Mouse (Mus musculus) adrenal gland, postnatal 4 days (tissue): ENCODE measurements around the gene Lrrc8a. TPM values are rescaled to one million over a fixed set of nuclear protein-coding genes. Genes with fewer than 3 reads are reported as not detected.

Experiments
- DNase-seq, 2 experiments: peaks; one replicate each; pipeline ENCODE4 v3.0.0; 2021 to 2022; ENCODE audit warnings: low spot score in 2 of 2, mixed read lengths in 2 of 2
- long read RNA-seq, 2 experiments: library from polyadenylated mRNA; stranded (forward); transcript quantifications; one replicate each; pipeline ENCODE4 v2.0.0; 2021
- total RNA-seq, 2 experiments: library from RNA; stranded (reverse); gene quantifications; 2 replicates each; pipeline ENCODE4 v1.2.3; 2021

Gene Lrrc8a
- total RNA-seq, result 10 to 100 TPM; 46.2 to 47.3 TPM
- long read RNA-seq, experiment 1, full-length matches to known transcripts, result 3 of 5 reads
- long read RNA-seq, experiment 1, partial matches to known transcripts, result 2 of 5 reads
- long read RNA-seq, experiment 1, other reads (novel, unspliced or antisense), result 0 of 5 reads
- long read RNA-seq, experiment 2, full-length matches to known transcripts, result 1 of 3 reads
- long read RNA-seq, experiment 2, partial matches to known transcripts, result 0 of 3 reads
- long read RNA-seq, experiment 2, other reads (novel, unspliced or antisense), result 2 of 3 reads

DNA sequence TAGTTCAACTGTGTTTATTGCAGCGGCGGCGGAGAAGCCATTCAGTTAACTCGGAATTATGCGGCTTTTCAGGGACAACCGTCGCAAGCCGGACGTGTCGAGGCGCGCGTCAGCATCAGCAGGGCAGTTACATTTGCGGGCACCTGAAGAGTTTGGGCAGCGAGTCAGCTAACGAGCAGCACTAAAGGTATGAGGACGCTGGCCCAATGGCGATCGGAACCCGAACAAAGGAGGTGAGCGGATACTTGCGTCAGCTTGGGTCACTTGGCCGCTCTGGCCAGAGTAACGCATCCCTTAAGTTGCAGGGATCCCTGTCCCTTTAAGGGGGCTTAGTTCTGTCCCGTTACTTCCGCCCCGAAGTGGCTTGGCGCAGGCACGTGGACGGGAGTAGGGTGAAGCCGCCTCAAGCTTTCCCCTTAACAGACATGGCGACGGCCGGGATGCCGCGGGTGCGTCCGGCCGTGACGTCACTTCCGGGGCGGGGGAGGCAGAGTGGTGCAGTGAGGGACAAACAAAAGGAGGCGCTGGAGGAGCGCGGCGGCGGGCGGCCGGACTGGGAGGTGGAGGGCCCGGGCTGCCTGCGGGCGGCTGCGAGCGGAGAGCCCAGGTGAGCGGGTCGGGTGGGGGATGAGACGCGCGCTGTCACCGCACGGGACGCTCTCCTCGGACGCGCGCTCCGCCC is at the start of gene Lrrc8a:
Gene Lrrc8a, plus strand, starts transcription at position 517 of the 682 bp plus-strand sequence.
- peak; percentile 100 for DNase-seq

GRCm38 (mm10) chr2:30191790-30192580 is 45.5 kb upstream of the Lrrc8a start:
- no peak for DNase-seq

GRCm38 (mm10) chr2:30194656-30195055 is 42.9 kb upstream of the Lrrc8a start:
- DNase-seq, result no peak

- DNase-seq, result no peak
These were observed 39.5 kb upstream of the Lrrc8a start for GRCm38 (mm10) chr2:30198021-30198420.

DNA sequence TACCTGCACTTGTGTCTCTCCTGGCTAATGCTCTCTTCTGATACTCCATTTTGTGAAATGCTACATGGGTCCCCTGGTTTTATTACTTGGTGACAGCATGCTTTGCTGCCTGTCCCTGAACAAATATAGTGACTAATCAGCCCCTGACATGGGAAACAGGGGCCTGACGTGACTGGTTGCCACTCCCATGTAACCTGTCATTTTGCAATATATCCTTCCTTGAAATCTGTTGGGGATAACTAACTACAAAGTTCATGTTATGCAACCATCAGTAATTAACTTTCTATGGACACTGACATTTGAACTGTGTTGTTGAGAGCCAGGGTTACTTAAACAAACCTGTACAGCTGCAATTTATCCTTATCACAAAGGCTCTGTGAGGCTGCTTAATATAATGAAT is 37.5 kb upstream of the Lrrc8a start:
- no peak for DNase-seq

- no peak for DNase-seq
These were observed 37.1 kb upstream of the Lrrc8a start for GRCm38 (mm10) chr2:30200388-30200925.

DNA sequence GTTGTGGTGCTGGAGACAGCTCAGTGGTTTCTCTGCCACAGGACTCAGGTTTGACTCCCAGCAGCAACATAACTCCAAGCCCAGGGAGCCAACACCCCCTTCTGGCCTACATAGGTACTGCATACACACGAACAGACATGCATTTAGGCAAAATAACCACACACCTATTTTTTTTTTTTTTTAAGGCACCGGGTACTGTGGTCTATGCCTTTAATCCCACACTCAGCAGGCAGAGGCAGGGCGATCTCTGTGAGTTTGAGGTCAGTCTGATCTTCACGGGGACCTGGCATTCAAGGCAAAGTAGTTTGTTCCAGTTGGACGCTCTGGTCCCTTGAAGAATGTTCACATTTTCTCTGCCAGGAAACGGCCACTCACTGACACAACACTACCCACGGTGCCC is 34.1 kb upstream of the Lrrc8a start:
- DNase-seq, result no peak

GRCm38 (mm10) chr2:30205255-30205628 is 32.3 kb upstream of the Lrrc8a start:
- no peak for DNase-seq

DNA sequence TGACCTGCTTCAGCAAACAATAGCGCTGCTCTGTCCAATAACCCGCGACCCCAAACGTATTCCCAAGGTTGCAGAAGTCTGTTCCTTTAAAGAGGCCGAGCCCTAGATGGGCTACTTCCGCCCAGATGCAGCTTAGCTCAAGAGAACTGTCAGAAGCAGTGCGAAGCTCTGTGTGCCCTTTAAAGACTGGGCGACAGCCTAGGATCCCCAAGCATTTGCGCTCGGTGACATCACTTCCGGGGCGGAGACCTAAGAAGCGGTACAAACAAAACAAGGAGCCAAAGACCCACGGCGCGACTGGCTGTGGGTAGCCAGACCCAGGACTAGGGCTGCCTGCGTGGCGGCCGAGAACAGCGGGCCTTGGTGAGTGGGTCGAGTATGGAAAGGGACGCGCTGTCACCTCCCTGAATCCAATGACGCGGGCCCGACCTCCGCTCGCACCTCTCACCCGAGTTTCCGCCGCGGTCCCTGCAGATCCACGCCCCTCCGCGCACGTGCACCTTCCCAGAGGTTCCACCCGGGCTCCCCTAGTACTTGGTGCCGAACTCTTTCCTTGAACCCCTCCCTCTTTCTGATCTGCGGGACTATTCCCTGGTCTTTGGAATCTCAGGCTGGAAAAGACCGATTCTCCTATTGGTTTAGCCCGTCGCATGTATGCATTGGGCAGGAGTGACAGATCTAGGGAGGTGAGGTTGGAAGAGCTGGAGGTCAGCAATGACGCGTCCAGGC is 31.7 kb upstream of the Lrrc8a start, which contains the start of gene Kyat1:
Gene Kyat1, minus strand, starts transcription at position 219 of the 729 bp plus-strand sequence.
- DNase-seq, result peak; percentile 67 to 85

DNA sequence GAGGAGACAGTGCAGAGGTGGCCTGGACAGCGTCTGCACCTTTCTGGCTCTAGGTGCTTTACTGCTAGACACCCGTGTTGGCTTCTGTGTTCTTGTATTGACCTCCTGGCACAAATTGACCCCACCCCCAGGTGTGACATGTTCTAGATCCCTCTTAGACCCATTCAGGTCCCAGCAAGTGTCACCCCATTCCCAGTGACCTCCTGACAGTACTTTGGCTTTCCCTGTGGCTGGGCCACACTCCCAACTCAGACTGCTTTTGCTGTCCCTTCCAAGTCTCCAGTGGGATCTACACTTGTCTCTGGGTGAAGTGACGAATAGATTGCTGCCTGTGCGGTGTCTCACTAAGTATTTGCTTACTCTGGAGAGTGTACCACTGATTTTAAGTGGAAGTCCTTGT is 30.1 kb upstream of the Lrrc8a start:
- no peak for DNase-seq

- no peak for DNase-seq
These were observed 29.6 kb upstream of the Lrrc8a start for GRCm38 (mm10) chr2:30207886-30208285.

GRCm38 (mm10) chr2:30211408-30212168 is 25.9 kb upstream of the Lrrc8a start:
- DNase-seq, result no peak

DNA sequence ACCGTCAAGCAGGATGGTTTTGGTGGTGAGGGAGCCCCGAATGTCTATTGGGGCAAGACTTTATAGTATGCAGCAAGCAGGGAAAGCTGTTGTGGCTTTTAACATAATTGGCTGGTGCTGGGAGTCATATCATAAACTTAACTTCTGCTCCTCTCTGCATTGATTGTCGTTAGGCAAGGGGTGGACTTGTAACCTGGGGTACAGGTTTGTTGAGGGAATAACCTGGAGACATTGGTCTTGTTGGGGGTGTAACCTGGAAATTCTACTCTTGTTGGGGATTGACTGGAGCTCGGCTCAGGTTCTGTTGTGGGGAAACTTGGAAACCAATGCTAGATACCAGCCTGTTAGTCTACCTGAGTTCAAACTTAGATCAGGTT is 25.4 kb upstream of the Lrrc8a start:
- DNase-seq, result no peak

DNA sequence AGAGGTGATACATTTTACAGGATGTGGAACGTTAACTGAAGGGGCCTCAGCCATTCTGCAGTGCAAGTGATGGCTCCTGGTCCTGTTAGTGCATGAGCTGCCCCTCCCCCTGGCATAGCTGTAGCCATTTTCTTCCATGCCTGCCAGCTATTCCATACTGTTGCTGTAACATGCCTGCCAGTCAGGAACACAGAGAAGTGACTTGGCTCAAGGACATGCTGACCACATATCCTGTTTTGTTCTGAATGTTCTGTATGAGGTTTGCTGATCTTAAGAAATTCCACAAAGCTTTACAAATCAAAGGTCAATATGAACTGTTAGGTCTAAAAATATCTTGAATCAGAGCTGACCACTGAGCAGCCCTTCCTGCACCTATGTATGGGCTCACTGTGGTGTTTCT is 24.6 kb upstream of the Lrrc8a start:
- no peak for DNase-seq

GRCm38 (mm10) chr2:30214745-30215144 is 22.8 kb upstream of the Lrrc8a start:
- no peak for DNase-seq

DNA sequence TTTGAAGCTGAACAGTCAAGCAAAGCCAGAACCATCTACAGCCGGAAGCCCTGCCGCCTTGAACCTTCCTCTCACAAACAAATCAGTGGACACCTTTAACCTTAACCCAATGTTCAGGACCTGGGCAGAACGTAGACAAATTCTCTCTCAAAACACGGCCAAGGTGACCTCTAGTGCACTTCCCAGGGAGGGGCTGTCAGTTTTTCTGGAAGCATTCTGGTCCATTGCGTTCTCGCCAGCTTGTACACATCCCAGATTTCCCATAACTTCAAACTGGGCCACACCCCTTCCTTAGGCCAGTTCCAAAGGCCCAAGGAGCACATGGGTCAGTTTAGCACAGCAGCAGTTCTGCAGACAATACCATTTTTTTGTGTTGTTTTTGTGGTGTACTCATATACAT is 22.0 kb upstream of the Lrrc8a start:
- no peak for DNase-seq

DNA sequence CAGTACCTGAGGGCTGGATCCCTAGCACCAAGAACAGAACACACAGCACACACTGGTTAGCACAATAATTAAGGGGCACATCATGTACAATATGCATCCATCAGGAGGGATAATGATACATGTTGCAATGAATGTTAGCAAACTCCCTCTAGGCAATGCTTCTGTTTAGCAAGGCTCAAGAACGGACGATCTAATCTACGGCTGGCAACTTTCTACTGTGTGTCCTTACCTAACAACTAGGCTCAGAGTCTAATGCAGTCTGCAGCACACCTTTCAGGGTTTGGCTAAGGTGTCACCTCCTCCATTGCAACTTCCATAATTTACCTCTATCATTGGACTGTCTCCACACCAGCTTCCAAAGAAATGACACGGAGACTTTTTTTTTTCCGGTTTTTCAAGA is 21.2 kb upstream of the Lrrc8a start:
- DNase-seq, result no peak

- no peak for DNase-seq
These were observed 1.9 kb upstream of the Lrrc8a start for GRCm38 (mm10) chr2:30235593-30235992.

DNA sequence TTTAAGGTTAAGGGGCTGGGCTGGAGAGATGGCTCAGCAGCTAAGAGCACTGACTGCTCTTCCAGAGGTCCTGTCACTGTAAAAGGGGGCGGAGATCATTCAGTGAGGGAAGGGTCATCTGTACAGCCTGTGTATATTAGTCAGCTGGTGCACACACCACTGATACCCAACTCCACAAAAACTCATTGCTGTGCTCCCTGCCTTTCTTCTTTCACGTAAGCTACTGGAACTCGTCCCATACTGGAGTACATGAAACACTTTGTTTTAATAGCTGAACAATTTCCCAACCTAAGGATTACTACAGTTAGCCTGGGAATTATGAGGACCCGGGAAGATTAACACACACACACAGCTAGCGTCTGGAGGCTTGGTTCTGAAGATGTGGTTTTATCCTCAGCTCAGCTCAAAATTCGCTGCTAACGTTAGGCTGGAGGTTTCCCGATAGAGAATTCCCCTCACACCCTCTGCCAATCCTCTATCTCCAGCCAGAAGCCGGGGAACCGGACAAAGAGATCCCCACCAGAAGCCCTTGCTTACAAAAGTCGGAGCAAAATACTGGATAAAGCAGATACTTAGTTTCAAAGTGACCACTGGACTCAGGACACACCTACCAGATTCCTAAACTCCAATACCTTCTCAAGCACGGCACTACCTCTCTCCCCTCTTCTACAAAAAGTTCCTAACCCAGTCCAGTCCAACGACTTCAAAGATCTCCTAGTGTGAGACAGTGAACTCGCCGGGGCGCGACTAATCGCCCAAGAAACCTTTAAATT is 903 bp upstream of the Lrrc8a start:
- no peak for DNase-seq

- DNase-seq, result peak; percentile 54 to 59
These were observed 366 bp downstream of the Lrrc8a start for GRCm38 (mm10) chr2:30237881-30238280.
